Mouse (Mus musculus): Measurements from ENCODE around the gene Rasd2. TPM values are rescaled to one million over a fixed set of nuclear protein-coding genes. Genes with fewer than 3 reads are reported as not detected.
A peak's percentile ranks its signal among the peaks of the same experiment; 100 is the strongest.

Gene Rasd2
- polyA plus RNA-seq, 1 experiment from 2014 or later: 0.61 TPM

DNA sequence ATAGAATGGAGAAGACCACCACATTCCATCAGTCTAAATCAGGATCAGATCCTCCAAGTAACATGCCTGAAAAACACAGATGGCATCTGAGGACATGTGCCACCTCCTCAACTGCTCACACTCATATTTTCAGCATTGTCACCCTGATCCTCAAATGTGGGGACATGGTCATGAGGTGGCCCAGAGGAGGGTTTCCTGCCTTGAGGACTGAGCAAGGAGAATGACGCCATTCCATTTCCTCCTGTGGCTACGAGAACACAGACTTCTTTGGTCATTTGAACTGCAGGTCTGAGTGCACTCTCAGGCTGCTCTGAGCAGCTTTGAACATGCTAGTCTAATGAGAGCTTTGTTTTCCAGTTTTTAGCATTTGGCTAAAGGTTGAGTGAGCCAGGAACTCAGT is 10.3 kb upstream of the Rasd2 start:
- H3K4me3 ChIP-seq: no peak overlapping the region
- H3K9ac ChIP-seq: no peak overlapping the region
- H3K36me3 ChIP-seq: no peaks in the 10 kb centered on the region
- no peak overlapping the region for H3K4me2 ChIP-seq (replicated peaks)
- ATAC-seq (ENCODE audit: low FRiP score, low read depth): no peak
- H3K9me3 ChIP-seq: no peaks in the 10 kb centered on the region
- 87% methylated on average over 2 of the region's 2 CpGs for WGBS
- H3K27me3 ChIP-seq (replicated peaks): no peaks in the 10 kb centered on the region
- no peaks in the 10 kb centered on the region for H3K4me1 ChIP-seq
- H3K27ac ChIP-seq: no peak overlapping the region

DNA sequence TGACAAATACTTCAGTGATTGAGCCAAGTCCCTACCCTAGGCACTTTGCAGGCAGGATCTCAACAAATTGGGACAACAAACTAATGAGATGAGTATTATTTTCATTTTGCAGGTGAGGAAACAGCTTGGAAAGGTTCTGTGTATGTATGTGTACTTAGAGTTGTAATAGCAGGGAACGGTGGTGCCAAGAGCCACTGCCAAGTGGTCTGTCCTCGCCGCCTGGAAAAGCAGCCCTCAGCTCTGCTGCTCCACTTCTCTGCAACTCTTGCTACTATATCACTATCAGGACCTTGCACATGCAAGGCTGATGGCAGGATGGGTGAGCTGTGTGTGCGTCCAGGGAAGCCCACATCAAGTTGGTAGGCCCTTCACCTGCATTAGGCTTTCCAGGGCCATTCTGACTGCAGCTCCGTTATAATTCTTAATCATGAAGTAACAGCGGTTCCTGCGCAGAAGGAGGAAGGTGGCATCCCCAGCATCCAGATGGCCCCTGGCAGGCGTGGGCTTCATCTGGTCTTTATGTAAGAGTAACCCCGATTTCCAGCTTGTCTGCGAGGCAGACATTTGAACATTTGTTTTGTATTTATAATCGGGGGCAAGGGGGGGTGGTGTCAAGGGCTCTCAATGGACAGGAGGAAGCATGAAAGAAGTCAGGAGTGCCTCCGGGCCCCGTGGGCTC is 9.4 kb upstream of the Rasd2 start:
- 89% methylated on average over 13 of the region's 13 CpGs for WGBS
- no peak overlapping the region for H3K9ac ChIP-seq
- no peak overlapping the region for H3K27ac ChIP-seq
- ATAC-seq (ENCODE audit: low FRiP score, low read depth): no peak
- no peaks in the 10 kb centered on the region for H3K9me3 ChIP-seq
- no peaks in the 10 kb centered on the region for H3K36me3 ChIP-seq
- H3K4me2 ChIP-seq (replicated peaks): no peak overlapping the region
- H3K4me1 ChIP-seq: no peaks in the 10 kb centered on the region
- H3K27me3 ChIP-seq (replicated peaks): no peaks in the 10 kb centered on the region
- no peak overlapping the region for H3K4me3 ChIP-seq

GRCm38 (mm10) chr8:75211461-75211860 is 2.3 kb upstream of the Rasd2 start:
- no peak overlapping the region for H3K4me2 ChIP-seq (replicated peaks)
- H3K27me3 ChIP-seq (replicated peaks): peaks cover 50% of the 10 kb centered on the region
- no peak for ATAC-seq (ENCODE audit: low FRiP score, low read depth)
- no peaks in the 10 kb centered on the region for H3K36me3 ChIP-seq
- H3K27ac ChIP-seq: no peak overlapping the region
- no peak overlapping the region for H3K9ac ChIP-seq
- H3K9me3 ChIP-seq: no peaks in the 10 kb centered on the region
- H3K4me3 ChIP-seq: no peak overlapping the region
- H3K4me1 ChIP-seq: peaks cover 11% of the 10 kb centered on the region
- 81% methylated on average over 3 of the region's 3 CpGs for WGBS

DNA sequence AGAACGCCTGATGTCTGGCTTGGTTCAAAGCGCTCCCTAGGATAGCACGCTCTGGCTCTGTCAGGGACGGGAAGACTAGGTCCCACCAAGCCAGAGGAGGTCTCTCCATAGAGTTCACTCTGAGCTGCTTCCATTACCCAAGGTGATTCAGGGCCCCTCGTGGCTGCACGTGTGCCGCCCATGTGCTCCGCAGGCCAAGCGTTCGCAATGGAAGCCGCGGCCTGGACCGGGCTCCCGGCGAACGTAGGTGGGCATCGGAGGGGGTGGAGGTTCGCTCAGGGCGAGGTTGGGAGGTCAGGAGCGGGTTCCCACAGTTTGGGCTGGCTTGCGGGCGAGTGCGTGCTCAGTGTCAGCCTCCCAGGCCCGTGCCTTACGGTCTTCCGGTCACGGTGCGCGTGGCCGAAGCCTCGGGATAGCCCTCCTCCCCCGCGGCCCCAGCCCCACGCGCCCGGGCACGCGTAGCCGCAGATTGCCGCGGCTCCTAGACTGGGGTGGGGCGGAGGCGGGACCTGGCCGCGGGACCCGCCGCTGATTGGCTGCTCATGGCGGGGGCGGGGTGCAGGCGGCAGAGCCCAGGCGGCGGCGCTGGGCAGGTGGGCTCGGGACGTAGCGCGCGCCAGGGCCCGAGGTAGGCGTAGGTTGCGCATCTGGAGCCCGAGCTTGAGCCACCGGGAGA is 975 bp upstream of the Rasd2 start:
- Histone ChIP-seq H3K36me3 (no peaks in the 10 kb centered on the region), H3K9ac (peak overlapping the region; percentile 56), H3K4me3 (peak overlapping the region; percentile 52), H3K27me3 (replicated peaks) (peaks cover 58% of the 10 kb centered on the region), H3K9me3 (no peaks in the 10 kb centered on the region), H3K4me1 (peaks cover 11% of the 10 kb centered on the region), H3K4me2 (replicated peaks) (peak overlapping the region; percentile 95), H3K27ac (no peak overlapping the region)
- WGBS: 1% methylated on average over 63 of the region's 63 CpGs
- ATAC-seq (ENCODE audit: low FRiP score, low read depth): peak; percentile 94

GRCm38 (mm10) chr8:75213307-75213651 is 465 bp upstream of the Rasd2 start:
- peak; percentile 58; the same call in 1 of the 2 replicates for ATAC-seq (ENCODE audit: low FRiP score, low read depth)
- Histone ChIP-seq H3K4me2 (replicated peaks) (peak overlapping the region; percentile 95), H3K36me3 (no peaks in the 10 kb centered on the region), H3K4me3 (peak overlapping the region; percentile 52), H3K27me3 (replicated peaks) (peaks cover 58% of the 10 kb centered on the region), H3K9ac (peak overlapping the region; percentile 56; the same call in 1 of the 2 replicates), H3K9me3 (no peaks in the 10 kb centered on the region), H3K4me1 (peaks cover 11% of the 10 kb centered on the region), H3K27ac (no peak overlapping the region)
- whole genome bisulfite sequencing: under 1% methylated on average over 36 of the region's 36 CpGs

GRCm38 (mm10) chr8:75215046-75215445 is 1.3 kb downstream of the Rasd2 start:
- H3K4me1 ChIP-seq: peaks cover 11% of the 10 kb centered on the region
- no peak overlapping the region for H3K4me3 ChIP-seq
- H3K4me2 ChIP-seq (replicated peaks): no peak overlapping the region
- no peak for ATAC-seq (ENCODE audit: low FRiP score, low read depth)
- no peak overlapping the region for H3K9ac ChIP-seq
- no peak overlapping the region for H3K27ac ChIP-seq
- no peaks in the 10 kb centered on the region for H3K9me3 ChIP-seq
- WGBS: 68% methylated on average over 1 of the region's 1 CpGs
- peaks cover 58% of the 10 kb centered on the region for H3K27me3 ChIP-seq (replicated peaks)
- no peaks in the 10 kb centered on the region for H3K36me3 ChIP-seq

DNA sequence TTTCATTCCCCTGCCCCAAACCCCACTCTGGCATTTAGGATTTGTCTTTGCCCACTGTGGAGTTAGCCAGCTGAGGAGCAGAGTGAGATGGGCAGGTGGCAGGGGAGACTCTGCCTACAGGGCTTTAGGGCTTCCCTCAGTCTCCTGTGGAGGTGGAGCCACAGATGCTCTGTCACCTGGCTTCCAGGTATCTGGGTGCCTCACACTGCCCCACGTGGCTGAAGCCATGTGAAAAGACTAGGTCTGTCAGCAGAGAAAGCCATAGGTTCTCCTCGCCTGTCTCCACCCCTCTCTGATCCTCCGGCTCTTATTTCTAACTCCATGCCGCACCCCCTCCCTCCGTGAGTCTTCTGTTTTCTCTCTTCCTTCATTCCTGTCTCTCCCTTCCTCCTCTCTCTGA is 2.2 kb downstream of the Rasd2 start:
- Histone ChIP-seq H3K9me3 (no peaks in the 10 kb centered on the region), H3K36me3 (no peaks in the 10 kb centered on the region), H3K27ac (no peak overlapping the region), H3K4me1 (peaks cover 11% of the 10 kb centered on the region), H3K4me2 (replicated peaks) (no peak overlapping the region), H3K4me3 (no peak overlapping the region), H3K9ac (no peak overlapping the region), H3K27me3 (replicated peaks) (peaks cover 58% of the 10 kb centered on the region)
- ATAC-seq (ENCODE audit: low FRiP score, low read depth): no peak
- 23% methylated on average over 5 of the region's 5 CpGs for WGBS

DNA sequence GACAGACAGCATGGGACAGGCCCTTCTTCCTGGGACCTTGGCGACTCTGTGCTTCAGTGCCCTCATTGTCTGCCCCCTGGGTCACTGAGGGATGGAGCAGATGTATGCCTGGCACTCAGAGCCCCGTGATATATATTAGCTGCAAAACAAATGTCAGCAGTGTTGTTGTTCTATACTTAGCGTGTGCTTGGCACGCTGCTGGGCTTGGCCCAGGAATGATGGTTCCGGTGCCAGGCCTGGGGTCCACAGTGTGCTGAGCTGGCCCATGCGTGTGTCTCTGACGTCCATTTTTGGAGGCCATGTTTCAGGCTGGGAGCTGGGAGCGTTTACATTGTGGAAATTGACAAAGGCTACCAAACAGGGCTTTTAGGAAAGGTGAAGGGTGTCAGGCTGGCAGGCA is 3.1 kb downstream of the Rasd2 start:
- no peak for ATAC-seq (ENCODE audit: low FRiP score, low read depth)
- 89% methylated on average over 8 of the region's 8 CpGs for whole genome bisulfite sequencing
- Histone ChIP-seq H3K9ac (no peak overlapping the region), H3K9me3 (no peaks in the 10 kb centered on the region), H3K4me3 (no peak overlapping the region), H3K4me1 (peaks cover 11% of the 10 kb centered on the region), H3K36me3 (no peaks in the 10 kb centered on the region), H3K27me3 (replicated peaks) (peaks cover 53% of the 10 kb centered on the region), H3K27ac (no peak overlapping the region), H3K4me2 (replicated peaks) (no peak overlapping the region)

- ATAC-seq (ENCODE audit: low FRiP score, low read depth): no peak
- no peaks in the 10 kb centered on the region for H3K9me3 ChIP-seq
- 17% methylated on average over 4 of the region's 4 CpGs for WGBS
- no peak overlapping the region for H3K27ac ChIP-seq
- H3K4me1 ChIP-seq: peaks cover 7% of the 10 kb centered on the region
- H3K27me3 ChIP-seq (replicated peaks): peaks cover 43% of the 10 kb centered on the region
- H3K36me3 ChIP-seq: no peaks in the 10 kb centered on the region
- no peak overlapping the region for H3K4me3 ChIP-seq
- no peak overlapping the region for H3K9ac ChIP-seq
- H3K4me2 ChIP-seq (replicated peaks): no peak overlapping the region
Measured at GRCm38 (mm10) chr8:75217969-75218368, 4.2 kb downstream of the Rasd2 start.

DNA sequence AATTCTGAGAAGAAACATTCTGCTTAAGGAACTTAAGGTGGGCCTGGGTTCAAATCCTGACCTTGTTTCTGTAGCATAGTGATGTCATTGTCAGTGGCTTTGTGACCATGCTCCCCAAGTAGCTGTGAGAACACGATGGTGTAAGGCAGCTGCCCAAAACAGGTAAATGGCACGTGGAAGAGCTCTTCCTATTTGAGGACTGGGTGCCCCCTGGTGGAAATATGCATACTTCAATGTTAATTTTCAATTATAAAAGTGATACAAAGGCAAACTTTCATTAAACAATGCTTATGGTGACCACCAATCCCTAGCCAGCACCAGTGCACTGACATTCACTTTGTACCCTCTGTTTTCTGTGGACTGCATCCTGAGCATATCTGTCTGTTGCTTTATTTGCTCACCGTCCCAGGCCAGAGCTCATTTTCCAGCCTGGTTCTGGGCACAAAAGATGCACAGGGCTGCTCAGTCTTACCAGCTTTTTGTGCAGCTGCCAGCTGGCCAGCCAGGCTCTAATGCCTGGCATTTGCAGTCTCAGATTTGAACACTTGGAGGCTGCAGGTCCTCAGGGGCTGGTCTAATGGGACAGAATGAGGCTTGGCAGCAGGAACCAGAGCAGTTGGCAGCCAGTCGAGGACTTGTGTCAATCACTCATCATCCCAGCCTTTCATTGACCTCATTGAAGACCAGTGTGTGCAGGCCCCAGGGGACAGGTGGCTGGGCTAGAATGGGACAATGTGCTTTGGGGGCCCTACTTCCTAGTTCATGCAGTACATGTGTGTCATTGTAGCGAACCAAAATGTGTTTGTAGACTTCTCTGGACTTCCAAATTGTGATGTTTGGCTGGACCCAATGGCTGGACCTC is 6.4 kb downstream of the Rasd2 start:
- H3K4me1 ChIP-seq: no peaks in the 10 kb centered on the region
- H3K4me3 ChIP-seq: no peak overlapping the region
- no peaks in the 10 kb centered on the region for H3K9me3 ChIP-seq
- 67% methylated on average over 5 of the region's 5 CpGs for WGBS
- peaks cover 21% of the 10 kb centered on the region for H3K27me3 ChIP-seq (replicated peaks)
- no peaks in the 10 kb centered on the region for H3K36me3 ChIP-seq
- no peak for ATAC-seq (ENCODE audit: low FRiP score, low read depth)
- H3K27ac ChIP-seq: no peak overlapping the region
- no peak overlapping the region for H3K9ac ChIP-seq
- no peak overlapping the region for H3K4me2 ChIP-seq (replicated peaks)

- no peak overlapping the region for H3K4me3 ChIP-seq
- no peaks in the 10 kb centered on the region for H3K4me1 ChIP-seq
- no peaks in the 10 kb centered on the region for H3K36me3 ChIP-seq
Measured at GRCm38 (mm10) chr8:75222665-75223064, 8.9 kb downstream of the Rasd2 start.

DNA sequence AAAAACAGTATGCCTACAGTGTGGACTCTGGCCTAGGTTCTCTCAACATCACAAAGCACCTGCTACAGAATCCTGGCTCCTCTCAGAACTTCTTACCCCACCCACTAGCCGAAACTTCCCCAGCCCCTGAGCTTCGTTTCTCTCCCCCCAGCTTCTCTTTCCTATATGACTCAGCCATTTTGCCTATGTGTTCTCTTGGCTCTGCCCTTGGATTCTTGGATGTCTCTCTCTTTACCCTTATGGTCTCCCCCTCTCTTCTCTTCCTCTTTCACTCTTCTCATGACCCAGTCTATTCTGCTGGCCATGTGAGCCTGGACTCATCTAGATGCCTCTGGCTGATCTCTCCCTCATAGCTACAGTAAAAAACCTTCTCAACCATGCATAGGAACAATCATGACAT is 13.0 kb downstream of the Rasd2 start:
- H3K27ac ChIP-seq: no peak overlapping the region
- no peaks in the 10 kb centered on the region for H3K36me3 ChIP-seq
- no peaks in the 10 kb centered on the region for H3K27me3 ChIP-seq (replicated peaks)
- H3K4me1 ChIP-seq: no peaks in the 10 kb centered on the region
- H3K4me2 ChIP-seq (replicated peaks): no peak overlapping the region
- no peaks in the 10 kb centered on the region for H3K9me3 ChIP-seq
- ATAC-seq (ENCODE audit: low FRiP score, low read depth): no peak
- H3K9ac ChIP-seq: no peak overlapping the region
- H3K4me3 ChIP-seq: no peak overlapping the region
- 86% methylated on average over 2 of the region's 2 CpGs for WGBS

More at GRCm38 (mm10) chr8:75222665-75223064, 8.9 kb downstream of the Rasd2 start:
- H3K9ac ChIP-seq: no peak overlapping the region
- no peaks in the 10 kb centered on the region for H3K9me3 ChIP-seq
- H3K4me2 ChIP-seq (replicated peaks): no peak overlapping the region
- 80% methylated on average over 5 of the region's 5 CpGs for WGBS
- H3K27ac ChIP-seq: no peak overlapping the region
- no peak for ATAC-seq (ENCODE audit: low FRiP score, low read depth)
- H3K27me3 ChIP-seq (replicated peaks): no peaks in the 10 kb centered on the region
